Mouse (Mus musculus): ENCODE results near the gene Shq1. TPM values are rescaled to one million over a fixed set of nuclear protein-coding genes. Genes with fewer than 3 reads are reported as not detected.

The Shq1 gene
- polyA plus RNA-seq (2015; fragmentation: Nextera tagmentation; extraction: Ambion mirVana): 10.7 and 10.9 TPM in 2 replicates

DNA sequence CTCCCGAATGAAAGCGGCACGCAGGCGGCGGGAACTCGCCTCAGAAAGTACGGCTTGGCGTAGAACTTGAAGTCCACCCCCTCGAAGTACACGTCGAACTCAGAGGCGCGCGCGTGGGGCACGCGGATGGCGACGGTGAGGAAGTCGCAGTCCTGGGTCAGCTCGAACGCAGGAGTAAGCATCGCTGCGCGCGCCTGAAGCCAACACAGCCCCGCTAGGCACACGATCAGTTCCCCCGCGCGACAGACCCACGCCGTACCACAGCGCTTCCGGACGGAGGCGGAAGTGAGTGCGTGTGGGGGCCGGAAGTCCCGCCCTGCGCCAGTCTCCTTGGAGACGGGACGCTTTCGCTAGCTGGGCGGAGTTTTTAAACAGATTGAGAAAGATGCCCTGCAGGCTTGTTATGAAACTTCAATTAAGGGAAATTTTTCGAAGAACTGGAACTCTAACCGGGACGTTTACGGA lies at the start of gene Shq1:
Shq1 (minus strand) TSS at position 278 of the 465 bp plus-strand sequence.
- peaks cover 10% of the 10 kb centered on the region; the same call in 1 of the 2 replicates for H3K27me3 ChIP-seq
- ATAC-seq (ENCODE audit: low FRiP score): peak; percentile 95
- peak within 1 kb of the TSS; percentile 84 for H3K9ac ChIP-seq
- H3K4me3 ChIP-seq: peak within 1 kb of the TSS; percentile 86
- H3K4me1 ChIP-seq (replicated peaks): peaks cover 11% of the 10 kb centered on the region
- no peaks in the 10 kb centered on the region for H3K9me3 ChIP-seq
- under 1% methylated on average over 49 of the region's 49 CpGs for WGBS
- H3K27ac ChIP-seq: 0 out of 2 replicates have a peak within 1 kb of the TSS, but pooled peaks have one; percentile 40
- H3K36me3 ChIP-seq: no peaks in the 10 kb centered on the region
- H3K4me2 ChIP-seq: peak within 1 kb of the TSS; percentile 98

GRCm38 (mm10) chr6:100720098-100720501 lies 49.1 kb upstream of the Shq1 start:
- 75% methylated on average over 6 of the region's 6 CpGs for WGBS
- H3K36me3 ChIP-seq: no peaks in the 10 kb centered on the region

GRCm38 (mm10) chr6:100716817-100717216 lies 45.9 kb upstream of the Shq1 start:
- 86% methylated on average over 8 of the region's 8 CpGs for whole genome bisulfite sequencing

More at GRCm38 (mm10) chr6:100720098-100720501, 49.1 kb upstream of the Shq1 start:
- Histone ChIP-seq H3K9ac (no peak overlapping the region), H3K4me1 (replicated peaks) (peaks cover 14% of the 10 kb centered on the region), H3K9me3 (no peaks in the 10 kb centered on the region), H3K4me2 (no peak overlapping the region), H3K4me3 (no peak overlapping the region), H3K27me3 (no peaks in the 10 kb centered on the region), H3K27ac (no peak overlapping the region)
- ATAC-seq (ENCODE audit: low FRiP score): no peak

DNA sequence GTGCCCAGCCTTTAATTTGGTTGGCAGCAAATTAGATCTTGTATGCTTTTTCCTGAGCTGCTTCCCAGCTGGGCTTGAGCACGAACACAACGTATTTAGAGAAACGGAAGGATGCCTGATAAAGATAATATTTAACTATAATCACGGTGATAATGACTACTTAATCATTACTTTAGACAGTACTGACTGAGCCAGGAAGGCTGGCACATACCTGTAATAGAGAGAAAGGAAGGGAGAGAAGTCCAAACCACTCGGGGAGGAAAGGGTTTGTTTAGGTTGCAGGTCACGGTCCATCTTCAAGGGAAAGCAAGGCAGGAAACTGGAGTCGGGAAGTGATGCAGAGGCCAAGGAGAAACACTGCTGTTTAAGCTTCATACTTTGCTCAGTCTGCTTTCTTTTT lies 45.2 kb upstream of the Shq1 start:
- no peak overlapping the region for H3K9ac ChIP-seq
- no peak overlapping the region for H3K27ac ChIP-seq
- no peaks in the 10 kb centered on the region for H3K9me3 ChIP-seq
- no peaks in the 10 kb centered on the region for H3K27me3 ChIP-seq
- ATAC-seq (ENCODE audit: low FRiP score): no peak
- no peaks in the 10 kb centered on the region for H3K36me3 ChIP-seq
- H3K4me3 ChIP-seq: no peak overlapping the region
- peaks cover 7% of the 10 kb centered on the region for H3K4me1 ChIP-seq (replicated peaks)
- WGBS: 76% methylated on average over 7 of the region's 7 CpGs
- no peak overlapping the region for H3K4me2 ChIP-seq

More at GRCm38 (mm10) chr6:100716817-100717216, 45.9 kb upstream of the Shq1 start:
- Histone ChIP-seq H3K4me2 (no peak overlapping the region), H3K4me3 (no peak overlapping the region), H3K9me3 (no peaks in the 10 kb centered on the region), H3K27me3 (no peaks in the 10 kb centered on the region), H3K4me1 (replicated peaks) (peaks cover 12% of the 10 kb centered on the region), H3K27ac (no peak overlapping the region), H3K9ac (no peak overlapping the region), H3K36me3 (no peaks in the 10 kb centered on the region)
- ATAC-seq (ENCODE audit: low FRiP score): no peak

DNA sequence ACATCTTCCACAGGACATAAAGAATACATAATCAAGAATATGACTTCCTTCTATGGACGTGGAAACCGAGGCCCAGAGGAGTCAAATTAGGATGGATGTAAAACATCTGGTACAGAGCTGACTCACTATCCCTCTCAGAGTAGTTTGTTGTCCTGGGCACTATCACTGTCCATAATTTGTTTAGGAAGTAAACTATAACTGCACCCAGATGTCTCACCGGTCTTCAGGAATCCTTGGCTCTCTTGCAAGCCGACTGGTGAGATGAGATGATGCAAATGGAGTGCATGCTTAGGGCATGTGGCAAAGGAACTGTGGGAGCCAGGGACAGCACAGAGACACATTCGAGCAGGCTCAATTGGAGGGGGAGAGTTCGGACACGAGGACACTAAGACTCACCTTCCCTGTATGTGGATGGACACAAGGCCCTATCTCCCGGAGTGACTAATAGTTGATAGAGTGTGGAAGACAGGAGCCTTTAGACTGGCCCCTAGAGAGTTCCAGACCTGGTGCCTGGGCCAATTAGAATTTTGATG lies 44.4 kb upstream of the Shq1 start:
- Histone ChIP-seq H3K9me3 (no peaks in the 10 kb centered on the region), H3K27ac (no peak overlapping the region), H3K4me3 (no peak overlapping the region), H3K27me3 (no peaks in the 10 kb centered on the region), H3K4me2 (no peak overlapping the region), H3K4me1 (replicated peaks) (no peaks in the 10 kb centered on the region), H3K36me3 (no peaks in the 10 kb centered on the region), H3K9ac (no peak overlapping the region)
- WGBS: 88% methylated on average over 8 of the region's 8 CpGs
- ATAC-seq (ENCODE audit: low FRiP score): no peak

DNA sequence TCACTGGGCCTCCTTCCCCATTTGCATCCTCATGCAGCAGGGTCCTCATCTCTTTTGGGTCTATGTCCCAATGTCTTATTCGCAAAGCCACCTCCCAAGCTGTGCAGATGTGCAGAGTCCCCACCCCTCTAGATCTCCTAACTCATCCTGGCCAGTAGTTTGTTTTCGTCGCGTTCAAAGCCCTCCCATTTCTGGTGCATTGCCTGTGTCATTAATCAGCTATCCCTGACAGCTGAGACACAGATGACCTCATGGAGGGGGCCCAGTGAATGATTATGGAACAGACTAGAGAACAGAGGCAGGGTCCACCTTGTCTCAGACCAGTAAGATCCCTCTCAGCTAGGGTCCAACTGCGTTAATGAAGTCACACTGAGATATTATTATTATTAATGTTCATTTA lies 39.9 kb upstream of the Shq1 start:
- peaks cover 6% of the 10 kb centered on the region; the same call in 1 of the 2 replicates for H3K4me1 ChIP-seq (replicated peaks)
- no peaks in the 10 kb centered on the region for H3K9me3 ChIP-seq
- WGBS: 76% methylated on average over 5 of the region's 5 CpGs
- no peaks in the 10 kb centered on the region for H3K36me3 ChIP-seq
- H3K9ac ChIP-seq: no peak overlapping the region
- H3K27me3 ChIP-seq: peaks cover 12% of the 10 kb centered on the region; the same call in 1 of the 2 replicates
- ATAC-seq (ENCODE audit: low FRiP score): no peak
- H3K4me2 ChIP-seq: no peak overlapping the region
- H3K4me3 ChIP-seq: no peak overlapping the region
- no peak overlapping the region for H3K27ac ChIP-seq

DNA sequence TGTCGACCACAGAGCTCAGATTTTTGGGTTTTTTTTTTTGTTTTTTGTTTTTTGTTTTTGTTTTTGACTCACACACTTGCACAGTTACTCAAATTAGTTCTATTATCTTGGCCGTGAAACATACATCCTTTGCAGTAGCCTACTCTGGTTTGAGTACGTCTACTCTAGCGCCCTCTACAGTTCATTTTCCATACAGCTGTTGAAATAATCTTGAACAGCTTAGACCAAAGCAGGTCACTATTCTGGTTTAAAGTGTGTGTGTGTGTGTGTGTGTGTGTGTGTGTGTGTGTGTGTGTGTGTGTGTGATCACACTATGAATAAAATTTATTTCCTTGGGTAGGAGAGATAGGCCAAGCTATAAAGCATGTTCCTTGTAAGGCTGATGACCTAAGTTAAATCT lies 39.2 kb upstream of the Shq1 start:
- H3K4me1 ChIP-seq (replicated peaks): peaks cover 11% of the 10 kb centered on the region
- ATAC-seq (ENCODE audit: low FRiP score): no peak
- no peak overlapping the region for H3K4me2 ChIP-seq
- H3K27me3 ChIP-seq: peaks cover 19% of the 10 kb centered on the region
- H3K9ac ChIP-seq: no peak overlapping the region
- no peaks in the 10 kb centered on the region for H3K9me3 ChIP-seq
- 36% methylated on average over 4 of the region's 4 CpGs for WGBS
- no peak overlapping the region for H3K27ac ChIP-seq
- no peak overlapping the region for H3K4me3 ChIP-seq
- no peaks in the 10 kb centered on the region for H3K36me3 ChIP-seq

- Histone ChIP-seq H3K9me3 (no peaks in the 10 kb centered on the region), H3K4me2 (peak overlapping the region; percentile 3; the same call in 1 of the 2 replicates), H3K4me3 (no peak overlapping the region), H3K4me1 (replicated peaks) (peaks cover 16% of the 10 kb centered on the region), H3K27me3 (peaks cover 23% of the 10 kb centered on the region), H3K27ac (no peak overlapping the region), H3K9ac (no peak overlapping the region), H3K36me3 (no peaks in the 10 kb centered on the region)
- 17% methylated on average over 7 of the region's 7 CpGs for WGBS
- ATAC-seq (ENCODE audit: low FRiP score): peak; percentile 36; the same call in 1 of the 2 replicates
Observed at GRCm38 (mm10) chr6:100709483-100709882, 38.5 kb upstream of the Shq1 start.

- Histone ChIP-seq H3K4me2 (no peak overlapping the region), H3K36me3 (no peaks in the 10 kb centered on the region), H3K4me3 (no peak overlapping the region), H3K4me1 (replicated peaks) (peaks cover 20% of the 10 kb centered on the region), H3K9me3 (no peaks in the 10 kb centered on the region), H3K27me3 (peaks cover 27% of the 10 kb centered on the region), H3K27ac (no peak overlapping the region), H3K9ac (no peak overlapping the region)
- 83% methylated on average over 9 of the region's 9 CpGs for WGBS
- no peak for ATAC-seq (ENCODE audit: low FRiP score)
Observed at GRCm38 (mm10) chr6:100708996-100709395, 38.0 kb upstream of the Shq1 start.

GRCm38 (mm10) chr6:100708248-100708647 lies 37.3 kb upstream of the Shq1 start:
- Histone ChIP-seq H3K27me3 (peaks cover 35% of the 10 kb centered on the region), H3K4me2 (no peak overlapping the region), H3K36me3 (no peaks in the 10 kb centered on the region), H3K4me1 (replicated peaks) (peaks cover 21% of the 10 kb centered on the region), H3K9me3 (no peaks in the 10 kb centered on the region), H3K27ac (no peak overlapping the region), H3K4me3 (no peak overlapping the region), H3K9ac (no peak overlapping the region)
- 82% methylated on average over 1 of the region's 1 CpGs for WGBS
- no peak for ATAC-seq (ENCODE audit: low FRiP score)

DNA sequence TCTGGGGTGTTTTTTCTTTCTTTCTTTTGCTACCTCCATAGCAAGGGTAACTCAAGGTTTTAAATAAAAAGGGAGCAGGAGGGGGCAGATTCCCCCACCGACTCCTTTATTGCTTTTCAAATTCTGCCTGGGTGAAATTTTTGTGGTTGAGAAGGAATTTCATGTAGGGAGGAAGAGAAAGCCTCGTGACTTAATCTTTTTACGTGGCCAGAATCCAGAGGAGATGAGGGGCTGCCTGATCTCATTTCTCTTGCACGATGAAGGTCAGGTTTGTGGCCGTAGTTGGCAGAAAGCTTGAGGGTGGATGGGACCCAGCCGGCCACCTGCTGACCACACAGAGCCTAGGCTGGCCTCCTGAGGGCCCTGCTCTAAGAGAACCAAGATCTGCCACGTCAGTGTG lies 36.6 kb upstream of the Shq1 start:
- 63% methylated on average over 7 of the region's 7 CpGs for WGBS
- Histone ChIP-seq H3K9ac (no peak overlapping the region), H3K36me3 (no peaks in the 10 kb centered on the region), H3K9me3 (no peaks in the 10 kb centered on the region), H3K4me1 (replicated peaks) (peaks cover 21% of the 10 kb centered on the region), H3K4me2 (no peak overlapping the region), H3K27me3 (peaks cover 42% of the 10 kb centered on the region), H3K4me3 (no peak overlapping the region), H3K27ac (no peak overlapping the region)
- no peak for ATAC-seq (ENCODE audit: low FRiP score)

- 71% methylated on average over 6 of the region's 6 CpGs for WGBS
- no peaks in the 10 kb centered on the region for H3K9me3 ChIP-seq
- H3K27ac ChIP-seq: no peak overlapping the region
- H3K4me2 ChIP-seq: no peak overlapping the region
- H3K27me3 ChIP-seq: peaks cover 42% of the 10 kb centered on the region
- no peak overlapping the region for H3K4me3 ChIP-seq
- no peak for ATAC-seq (ENCODE audit: low FRiP score)
- H3K36me3 ChIP-seq: no peaks in the 10 kb centered on the region
- H3K9ac ChIP-seq: no peak overlapping the region
- H3K4me1 ChIP-seq (replicated peaks): peaks cover 21% of the 10 kb centered on the region
Observed at GRCm38 (mm10) chr6:100706861-100707260, 35.9 kb upstream of the Shq1 start.

DNA sequence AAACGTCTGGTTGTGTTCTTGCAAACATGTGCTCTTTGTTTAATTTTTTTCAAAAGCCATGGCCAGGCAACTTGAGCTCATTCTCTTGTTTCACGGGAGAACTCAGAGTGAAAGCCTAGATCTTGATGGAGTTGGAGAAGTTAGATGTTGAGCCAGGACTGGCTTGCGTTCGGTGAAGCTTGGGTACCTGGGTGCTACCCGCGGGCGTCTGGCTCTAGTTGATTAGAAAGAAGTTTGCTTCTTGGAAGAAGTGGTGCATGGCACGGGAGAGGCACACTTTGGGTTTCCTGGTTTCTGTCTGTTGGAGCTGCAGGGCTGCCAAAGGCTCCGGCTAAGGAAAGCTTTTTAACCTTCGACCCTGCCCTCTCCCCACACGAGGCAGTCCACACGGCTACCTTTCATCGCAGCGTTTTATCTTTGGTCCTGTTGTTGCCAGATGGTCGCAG lies 34.4 kb upstream of the Shq1 start:
- peak overlapping the region; percentile 79; the same call in 1 of the 2 replicates for H3K9ac ChIP-seq
- H3K4me2 ChIP-seq: peak overlapping the region; percentile 94
- no peak for ATAC-seq (ENCODE audit: low FRiP score)

More for the DNA sequence above, 34.4 kb upstream of the Shq1 start:
- Histone ChIP-seq H3K27me3 (peaks cover 42% of the 10 kb centered on the region), H3K27ac (no peak overlapping the region), H3K4me1 (replicated peaks) (peaks cover 21% of the 10 kb centered on the region), H3K9me3 (no peaks in the 10 kb centered on the region), H3K4me3 (peak overlapping the region; percentile 78), H3K36me3 (no peaks in the 10 kb centered on the region)
- WGBS: 3% methylated on average over 15 of the region's 15 CpGs

All from hindbrain, embryonic 13.5 days (tissue).